Mouse (Mus musculus): Measurements from ENCODE around the gene Igdcc3.

- TF ChIP-seq EP300 (IDR thresholded peaks at IDR 0.05; ENCODE audit: low read depth) (no peak), CTCF (IDR thresholded peaks at IDR 0.05; ENCODE audit: low read depth) (no peak)
Measured at GRCm38 (mm10) chr9:65191755-65192469, 50.9 kb downstream of the Igdcc3 start.
